Mouse (Mus musculus): ENCODE measurements around the gene Gcsam. TPM values are rescaled to one million over a fixed set of nuclear protein-coding genes. Genes with fewer than 3 reads are reported as not detected.

Gene Gcsam
- total and polyA plus RNA-seq, 3 experiments: not detected

- Histone ChIP-seq H3K4me1 (ENCODE audit: control insufficient read depth in 1 of 2, insufficient read depth in 2 of 2) (no peaks in the 10 kb centered on the region), H3K9ac (ENCODE audit: insufficient read depth, low read depth) (no peak overlapping the region), H3K4me2 (ENCODE audit: insufficient read depth, low read depth, poor library complexity, severe bottlenecking) (no peak overlapping the region), H3K27me3 (replicated peaks) (no peaks in the 10 kb centered on the region), H3K27ac (ENCODE audit: insufficient read depth, low read depth) (no peak overlapping the region), H3K36me3 (replicated peaks in 1 of 2; ENCODE audit: control insufficient read depth in 1 of 2, insufficient read depth in 1 of 2, low read length in 1 of 2) (no peaks in the 10 kb centered on the region), H3K9me3 (replicated peaks; ENCODE audit: low read length) (no peaks in the 10 kb centered on the region), H3K79me2 (replicated peaks; ENCODE audit: control insufficient read depth, extremely low read depth, insufficient read depth, poor library complexity, severe bottlenecking) (no peaks in the 10 kb centered on the region), H3K4me3 (replicated peaks in 1 of 3; ENCODE audit: low read depth in 2 of 3, low read length in 2 of 3, poor library complexity in 1 of 3) (no peak overlapping the region)
- dilution Hi-C loops (cut with MboI; ENCODE audit: extremely low pct_ligation_motif_present, extremely low pct_unique_long_range_greater_than_20kb, low sequenced_read_pairs) (no loop called here), in situ Hi-C loops (cut with MboI; ENCODE audit: low pct_ligation_motif_present, low pct_unique_long_range_greater_than_20kb, low sequenced_read_pairs) (no loop called here)
- DNase-seq (ENCODE audit: extremely low read depth): no peak
- TF ChIP-seq ZNF384 (IDR thresholded peaks at IDR 0.05; ENCODE audit: low read depth, low read length) (no peak), RAD21 (IDR thresholded peaks at IDR 0.05; ENCODE audit: low read depth, low read length) (no peak), RCOR1 (conservative IDR thresholded peaks at IDR 0.05; ENCODE audit: low read depth, low read length) (no peak), TBP (conservative IDR thresholded peaks at IDR 0.05; ENCODE audit: low read depth, low read length) (no peak)
Measured at GRCm38 (mm10) chr16:45659596-45659995, 49.4 kb downstream of the Gcsam start.

GRCm38 (mm10) chr16:45662381-45662780 is 52.2 kb downstream of the Gcsam start:
- Histone ChIP-seq H3K27me3 (replicated peaks) (no peaks in the 10 kb centered on the region), H3K79me2 (replicated peaks; ENCODE audit: control insufficient read depth, extremely low read depth, insufficient read depth, poor library complexity, severe bottlenecking) (no peaks in the 10 kb centered on the region), H3K27ac (ENCODE audit: insufficient read depth, low read depth) (no peak overlapping the region), H3K4me3 (replicated peaks in 1 of 3; ENCODE audit: low read depth in 2 of 3, low read length in 2 of 3, poor library complexity in 1 of 3) (no peak overlapping the region), H3K9ac (ENCODE audit: insufficient read depth, low read depth) (no peak overlapping the region), H3K36me3 (replicated peaks in 1 of 2; ENCODE audit: control insufficient read depth in 1 of 2, insufficient read depth in 1 of 2, low read length in 1 of 2) (no peaks in the 10 kb centered on the region), H3K9me3 (replicated peaks; ENCODE audit: low read length) (no peaks in the 10 kb centered on the region), H3K4me1 (ENCODE audit: control insufficient read depth in 1 of 2, insufficient read depth in 2 of 2) (peaks cover 3 to 4% of the 10 kb centered on the region in 2 experiments; a peak in 2 of 4 replicates), H3K4me2 (ENCODE audit: insufficient read depth, low read depth, poor library complexity, severe bottlenecking) (no peak overlapping the region)
- in situ Hi-C loops (cut with MboI; ENCODE audit: low pct_ligation_motif_present, low pct_unique_long_range_greater_than_20kb, low sequenced_read_pairs): no loop called here
- DNase-seq (ENCODE audit: extremely low read depth): no peak
- TF ChIP-seq MXI1 (IDR thresholded peaks at IDR 0.05; ENCODE audit: low read depth, low read length): no peak
- TF ChIP-seq POLR2A (IDR thresholded peaks at IDR 0.05; ENCODE audit: low read depth, low read length): no peak
- no peak for TF ChIP-seq RCOR1 (conservative IDR thresholded peaks at IDR 0.05; ENCODE audit: low read depth, low read length)
- no peak for TF ChIP-seq USF1 (IDR thresholded peaks at IDR 0.05; ENCODE audit: low read depth, low read length)
- no peak for TF ChIP-seq JUN (IDR thresholded peaks at IDR 0.05; ENCODE audit: insufficient read depth, low read depth, low read length)
- no peak for TF ChIP-seq GABPA (IDR thresholded peaks at IDR 0.05; ENCODE audit: insufficient replicate concordance, low read depth, low read length)
- no peak for TF ChIP-seq JUND (conservative IDR thresholded peaks at IDR 0.05; ENCODE audit: low read depth, low read length)
- TF ChIP-seq ZMIZ1 (IDR thresholded peaks at IDR 0.05; ENCODE audit: low read depth, low read length): no peak
- no peak for TF ChIP-seq ZKSCAN1 (IDR thresholded peaks at IDR 0.05; ENCODE audit: borderline replicate concordance, low read depth, low read length)
- TF ChIP-seq MAZ (IDR thresholded peaks at IDR 0.05; ENCODE audit: low read depth, low read length): no peak
- no peak for TF ChIP-seq NELFE (IDR thresholded peaks at IDR 0.05; ENCODE audit: low read depth, low read length)
- TF ChIP-seq RAD21 (IDR thresholded peaks at IDR 0.05; ENCODE audit: low read depth, low read length): no peak
- no peak for TF ChIP-seq MEF2A (IDR thresholded peaks at IDR 0.05; ENCODE audit: borderline replicate concordance, low read depth, low read length)
- no peak for TF ChIP-seq BHLHE40 (IDR thresholded peaks at IDR 0.05; ENCODE audit: low read depth, low read length)
- no peak for TF ChIP-seq SMC3 (IDR thresholded peaks at IDR 0.05; ENCODE audit: low read depth, low read length)
- dilution Hi-C loops (cut with MboI; ENCODE audit: extremely low pct_ligation_motif_present, extremely low pct_unique_long_range_greater_than_20kb, low sequenced_read_pairs): no loop called here
